Mouse (Mus musculus) heart, embryonic 16.5 days (tissue): ENCODE measurements around the gene Ubald1. TPM values are rescaled to one million over a fixed set of nuclear protein-coding genes. Genes with fewer than 3 reads are reported as not detected.

Experiments
- ATAC-seq: fragments of 200-750 bp; cut with Nextera tagmentation; replicated peaks from 2 replicates; pipeline ENCODE4 v1.8.0; 2017; ENCODE audit warnings: moderate number of reproducible peaks; ENCODE audit not compliant: insufficient read depth, low FRiP score; ENCODE audit errors: extremely low read depth
- H3K27ac ChIP-seq: fragments of 300-500 bp; sonication (generic); 2 replicates; pipeline ENCODE4 v1.5.1; 2014; ENCODE audit warnings: mild to moderate bottlenecking, low read length, control low read depth, moderate library complexity
- H3K27me3 ChIP-seq: fragments of 300-500 bp; sonication (generic); 2 replicates; pipeline ENCODE4 v1.6.1; 2014; ENCODE audit warnings: low read length, mixed read lengths; ENCODE audit not compliant: control insufficient read depth, insufficient read depth
- H3K36me3 ChIP-seq: fragments of 300-500 bp; sonication (generic); 2 replicates; pipeline ENCODE4 v1.6.1; 2014; ENCODE audit not compliant: control insufficient read depth, insufficient read depth
- H3K4me1 ChIP-seq: fragments of 300-500 bp; sonication (generic); 2 replicates; pipeline ENCODE4 v1.6.1; 2014; ENCODE audit warnings: low read length, mixed read lengths; ENCODE audit not compliant: control insufficient read depth, insufficient read depth
- H3K4me2 ChIP-seq: fragments of 300-500 bp; sonication (generic); 2 replicates; pipeline ENCODE4 v1.6.1; 2014; ENCODE audit warnings: low read depth, mild to moderate bottlenecking, control low read depth, low read length
- H3K4me3 ChIP-seq: fragments of 300-500 bp; sonication (generic); 2 replicates; pipeline ENCODE4 v1.5.1; 2014; ENCODE audit warnings: mild to moderate bottlenecking, control low read depth, low read length
- H3K9ac ChIP-seq: fragments of 300-500 bp; sonication (generic); 2 replicates; pipeline ENCODE4 v1.6.1; 2014; ENCODE audit warnings: low read length, control low read depth
- H3K9me3 ChIP-seq: fragments of 300-500 bp; sonication (generic); replicated peaks from 2 replicates; pipeline ENCODE4 v1.6.1; 2016; ENCODE audit warnings: low read length; ENCODE audit not compliant: control insufficient read depth
- WGBS: fragments of 180-500 bp; shearing (Covaris S2); extraction: QIAGEN DNeasy Blood & Tissue Kit; methylation state at CpG from one replicate; pipeline ENCODE4 v1.1.7; 2014; 5-methylcytosine and 5-hydroxymethylcytosine counted together
- polyA plus RNA-seq: library from polyadenylated mRNA; unstranded; fragments of >200 nt; fragmentation: Nextera tagmentation; extraction: Ambion mirVana; gene quantifications from 2 replicates; pipeline ENCODE4 v1.2.1, GENCODE M21; 2015

Gene Ubald1
- polyA plus RNA-seq, 1 experiment from 2014 or later = 27.3 TPM

DNA sequence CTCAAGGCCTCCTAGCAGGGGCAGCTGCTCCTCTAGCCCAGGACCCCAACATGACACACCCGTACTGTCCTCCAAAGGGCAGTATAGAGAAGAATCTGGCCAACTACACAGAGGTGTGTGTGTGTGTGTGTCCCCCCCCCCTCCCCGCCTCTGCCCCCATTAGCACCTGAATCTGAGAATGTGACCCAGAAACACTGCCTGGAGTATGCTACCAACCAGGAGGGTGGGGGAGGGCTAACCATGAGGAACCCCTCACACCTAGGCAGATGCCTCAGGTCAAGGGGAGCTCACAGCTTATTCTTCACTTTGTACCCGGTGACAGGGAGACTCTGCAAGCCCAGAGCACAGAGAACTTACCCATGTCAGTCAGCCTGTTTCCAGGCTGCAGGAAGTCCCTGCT lies 2.4 kb downstream of the Ubald1 start:
- WGBS = 66% methylated on average over 3 of the region's 3 CpGs
- Histone ChIP-seq H3K9me3 (no peaks in the 10 kb centered on the region), H3K27me3 (no peaks in the 10 kb centered on the region), H3K4me1 (peaks cover 41% of the 10 kb centered on the region), H3K4me2 (peak overlapping the region; percentile 92), H3K4me3 (peak overlapping the region; percentile 71), H3K9ac (peak overlapping the region; percentile 89), H3K27ac (peak overlapping the region; percentile 99), H3K36me3 (peaks cover 8% of the 10 kb centered on the region; the same call in 1 of the 2 replicates)
- no peak for ATAC-seq

GRCm38 (mm10) chr16:4877195-4877594 lies 2.9 kb downstream of the Ubald1 start:
- Histone ChIP-seq H3K9me3 (no peaks in the 10 kb centered on the region), H3K4me3 (no peak overlapping the region; the same call in 1 of the 2 replicates), H3K4me1 (peaks cover 43% of the 10 kb centered on the region), H3K27me3 (no peaks in the 10 kb centered on the region), H3K27ac (peak overlapping the region; percentile 21; the same call in 1 of the 2 replicates), H3K36me3 (peaks cover 8% of the 10 kb centered on the region; the same call in 1 of the 2 replicates), H3K9ac (peak overlapping the region; percentile 89), H3K4me2 (peak overlapping the region; percentile 92; the same call in 1 of the 2 replicates)
- ATAC-seq = no peak
- WGBS = 57% methylated on average over 4 of the region's 4 CpGs

DNA sequence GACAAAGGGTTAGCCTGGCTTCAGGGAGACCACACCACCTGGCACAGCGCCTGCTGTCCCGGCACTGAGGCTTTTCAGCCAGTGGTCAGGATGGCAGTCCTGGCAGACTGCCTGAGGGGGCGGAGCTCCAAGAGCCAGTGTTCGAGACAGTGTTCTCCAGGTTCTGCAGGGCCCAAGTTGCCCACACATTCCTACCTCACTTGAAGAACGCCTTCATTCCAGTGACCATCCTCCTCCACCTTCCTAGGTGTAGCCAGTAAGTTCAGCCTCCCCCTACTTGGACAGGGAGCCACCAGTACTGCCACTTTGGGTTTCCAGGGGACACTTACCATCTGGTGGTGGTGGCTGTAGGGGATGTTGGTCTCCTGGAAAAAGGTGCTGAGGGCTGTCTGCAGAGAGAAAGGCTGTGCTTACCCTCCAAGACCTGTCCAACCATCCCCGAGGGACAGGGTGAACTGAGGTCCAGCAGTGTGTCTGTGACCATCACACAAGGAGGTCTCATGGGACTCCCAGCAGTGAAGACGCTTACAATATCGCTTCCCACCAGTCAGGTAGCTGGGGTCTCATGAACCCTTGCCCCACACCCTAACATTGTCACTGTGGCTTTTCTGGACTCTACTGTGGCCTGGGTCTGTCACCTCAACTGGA lies 4.0 kb downstream of the Ubald1 start:
- H3K27ac ChIP-seq = peak overlapping the region; percentile 29; the same call in 1 of the 2 replicates
- no peak overlapping the region for H3K4me3 ChIP-seq
- peaks cover 8% of the 10 kb centered on the region; the same call in 1 of the 2 replicates for H3K36me3 ChIP-seq
- peaks cover 43% of the 10 kb centered on the region for H3K4me1 ChIP-seq
- H3K9ac ChIP-seq = peak overlapping the region; percentile 27; the same call in 1 of the 2 replicates
- H3K9me3 ChIP-seq = no peaks in the 10 kb centered on the region
- 61% methylated on average over 8 of the region's 8 CpGs for WGBS
- H3K27me3 ChIP-seq = no peaks in the 10 kb centered on the region
- H3K4me2 ChIP-seq = no peak overlapping the region
- ATAC-seq = no peak

DNA sequence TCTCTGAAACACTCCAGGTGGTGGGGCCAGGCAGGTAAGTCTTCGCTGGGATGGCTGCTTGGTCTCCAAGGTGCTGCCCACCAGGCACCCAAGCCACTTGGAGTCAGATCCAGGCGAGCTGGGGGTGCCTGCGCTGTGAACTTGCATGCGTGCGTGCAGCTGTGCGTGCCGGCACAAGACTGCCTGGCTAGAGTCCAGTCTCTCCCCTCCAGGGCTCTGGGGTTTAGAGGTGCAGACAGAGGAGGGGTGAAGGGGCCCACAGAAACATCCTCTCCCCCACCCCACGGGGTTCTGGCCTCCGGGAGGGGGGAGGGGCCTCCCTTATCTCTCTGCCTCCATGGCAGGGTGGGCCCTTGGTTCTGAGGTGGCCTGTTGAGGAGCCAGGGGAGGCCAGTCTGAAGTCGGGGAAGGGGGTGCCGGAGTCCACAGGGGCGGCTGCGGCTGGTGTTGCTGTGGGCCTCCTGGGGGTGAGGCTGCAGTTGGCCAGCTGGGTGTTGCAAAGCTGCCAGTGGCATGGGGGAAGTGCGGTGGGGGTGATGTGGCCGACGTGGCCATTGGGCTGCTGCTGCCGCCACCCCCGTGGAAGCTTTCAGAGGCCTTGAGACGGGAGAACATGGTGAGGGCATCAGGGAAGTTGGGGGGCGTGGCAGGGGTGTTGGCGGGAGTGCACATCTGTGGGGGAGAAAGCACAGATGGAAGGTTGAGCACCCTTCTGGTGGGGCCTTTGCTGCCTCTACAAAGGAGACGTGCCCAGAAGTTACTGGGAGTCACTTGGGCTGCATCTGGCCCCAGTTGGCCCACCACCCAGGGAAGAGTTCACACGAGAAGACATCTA lies 4.7 kb downstream of the Ubald1 start:
- Histone ChIP-seq H3K9ac (peak overlapping the region; percentile 27; the same call in 1 of the 2 replicates), H3K4me1 (peaks cover 43% of the 10 kb centered on the region), H3K4me3 (no peak overlapping the region), H3K4me2 (no peak overlapping the region), H3K36me3 (peaks cover 12% of the 10 kb centered on the region; the same call in 1 of the 2 replicates), H3K27me3 (no peaks in the 10 kb centered on the region), H3K27ac (peak overlapping the region; percentile 29; the same call in 1 of the 2 replicates), H3K9me3 (no peaks in the 10 kb centered on the region)
- WGBS = 65% methylated on average over 23 of the region's 23 CpGs
- no peak for ATAC-seq

- Histone ChIP-seq H3K27ac (no peak overlapping the region), H3K36me3 (peaks cover 19% of the 10 kb centered on the region), H3K4me1 (peaks cover 26% of the 10 kb centered on the region), H3K27me3 (no peaks in the 10 kb centered on the region), H3K9ac (no peak overlapping the region), H3K4me3 (no peak overlapping the region), H3K4me2 (no peak overlapping the region), H3K9me3 (no peaks in the 10 kb centered on the region)
- no peak for ATAC-seq
- 53% methylated on average over 2 of the region's 2 CpGs for WGBS
Observed at GRCm38 (mm10) chr16:4871926-4872325, 8.2 kb downstream of the Ubald1 start.

DNA sequence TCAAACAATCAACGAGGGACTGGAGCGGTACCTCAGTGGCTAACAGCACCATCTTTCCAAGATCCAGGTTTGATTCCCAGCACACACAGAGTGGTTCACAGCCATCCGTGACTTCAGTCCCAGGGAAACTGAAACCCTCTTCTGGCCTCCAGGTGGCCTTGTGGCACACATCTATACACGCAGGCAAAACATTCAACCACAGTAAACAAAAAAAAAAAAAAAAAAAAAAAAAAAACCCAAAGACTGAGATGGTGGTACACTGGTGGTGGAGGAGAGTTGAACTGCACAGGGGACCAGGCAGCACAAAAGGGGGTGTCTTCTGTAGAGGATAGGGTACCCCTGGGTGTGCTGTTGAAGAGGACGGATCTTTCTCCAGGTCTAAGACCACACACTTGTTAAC lies 9.6 kb downstream of the Ubald1 start:
- peaks cover 15% of the 10 kb centered on the region for H3K4me1 ChIP-seq
- H3K36me3 ChIP-seq = peaks cover 16% of the 10 kb centered on the region
- H3K4me2 ChIP-seq = no peak overlapping the region
- no peaks in the 10 kb centered on the region for H3K9me3 ChIP-seq
- 93% methylated on average over 5 of the region's 5 CpGs for WGBS
- H3K27me3 ChIP-seq = no peaks in the 10 kb centered on the region
- no peak for ATAC-seq
- no peak overlapping the region for H3K9ac ChIP-seq
- no peak overlapping the region for H3K27ac ChIP-seq
- H3K4me3 ChIP-seq = no peak overlapping the region

DNA sequence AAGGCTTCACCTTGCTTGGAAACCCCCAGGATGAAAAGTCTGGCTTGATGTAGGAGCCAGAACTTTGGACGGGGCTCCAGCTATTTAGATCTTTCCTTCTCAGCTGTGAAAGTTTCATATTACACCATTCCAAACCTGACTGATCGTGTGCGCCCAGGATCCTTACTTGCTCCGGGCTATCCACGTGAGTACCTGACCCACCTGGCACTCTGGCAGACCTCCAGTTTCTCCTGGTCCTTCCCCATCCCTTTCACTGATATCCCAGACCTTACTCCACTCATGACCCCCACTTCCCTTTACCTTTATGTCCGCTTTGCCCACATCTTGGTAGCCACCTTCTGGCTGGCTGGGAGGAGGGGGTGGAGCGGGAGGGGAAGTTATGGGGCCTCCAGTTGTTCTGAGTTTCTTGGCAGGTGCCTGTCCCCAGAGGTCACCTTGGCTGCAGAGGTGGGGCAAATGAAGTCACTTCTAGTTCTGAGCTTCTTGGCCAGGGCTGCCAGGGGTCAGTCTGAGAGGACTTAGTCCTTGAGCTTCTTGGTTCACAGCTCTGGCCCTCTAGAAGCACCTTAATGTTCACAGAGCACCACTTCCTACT lies 13.9 kb downstream of the Ubald1 start:
- H3K27me3 ChIP-seq = no peaks in the 10 kb centered on the region
- no peak overlapping the region for H3K4me2 ChIP-seq
- H3K9me3 ChIP-seq = no peaks in the 10 kb centered on the region
- no peak overlapping the region for H3K4me3 ChIP-seq
- ATAC-seq = no peak
- no peak overlapping the region; the same call in 1 of the 2 replicates for H3K9ac ChIP-seq
- H3K36me3 ChIP-seq = peaks cover 11% of the 10 kb centered on the region
- no peak overlapping the region for H3K27ac ChIP-seq
- 58% methylated on average over 7 of the region's 7 CpGs for WGBS
- peaks cover 5% of the 10 kb centered on the region; the same call in 1 of the 2 replicates for H3K4me1 ChIP-seq

- Histone ChIP-seq H3K4me1 (peaks cover 5% of the 10 kb centered on the region; the same call in 1 of the 2 replicates), H3K27me3 (no peaks in the 10 kb centered on the region), H3K27ac (no peak overlapping the region), H3K36me3 (no peaks in the 10 kb centered on the region), H3K9me3 (no peaks in the 10 kb centered on the region), H3K4me2 (no peak overlapping the region), H3K4me3 (no peak overlapping the region), H3K9ac (no peak overlapping the region)
- ATAC-seq = no peak
- 84% methylated on average over 8 of the region's 8 CpGs for WGBS
Observed at GRCm38 (mm10) chr16:4863742-4864141, 16.4 kb downstream of the Ubald1 start.
